Mouse (Mus musculus): ENCODE results near the gene Ino80.
A peak's percentile ranks its signal among the peaks of the same experiment; 100 is the strongest.
"Not testable (repeated sequence)": the region's sequence is repeated elsewhere in the genome, so short reads cannot be mapped to it uniquely, and the experiment has no call there.

The Ino80 gene

GRCm38 (mm10) chr2:119477571-119478396 is at the start of gene Ino80:
Gene Ino80, minus strand, starts transcription at chr2:119477687.
- peak; percentile 99 for DNase-seq (ENCODE audit: low spot score)

- DNase-seq (ENCODE audit: low spot score) = no peak
These were observed 47.9 kb upstream of the Ino80 start for GRCm38 (mm10) chr2:119525422-119525821.

GRCm38 (mm10) chr2:119523836-119524235 is 46.3 kb upstream of the Ino80 start:
- DNase-seq (ENCODE audit: low spot score) = no peak

GRCm38 (mm10) chr2:119520550-119520949 is 43.1 kb upstream of the Ino80 start:
- DNase-seq (ENCODE audit: low spot score) = no peak

GRCm38 (mm10) chr2:119516811-119517210 is 39.3 kb upstream of the Ino80 start:
- no peak for DNase-seq (ENCODE audit: low spot score)

- DNase-seq (ENCODE audit: low spot score) = no peak
These were observed 36.6 kb upstream of the Ino80 start for GRCm38 (mm10) chr2:119514026-119514522.

GRCm38 (mm10) chr2:119512292-119512691 is 34.8 kb upstream of the Ino80 start:
- peak; percentile 8 for DNase-seq (ENCODE audit: low spot score)

- DNase-seq (ENCODE audit: low spot score) = no peak
These were observed 33.4 kb upstream of the Ino80 start for GRCm38 (mm10) chr2:119510856-119511255.

- DNase-seq (ENCODE audit: low spot score) = not testable (repeated sequence)
These were observed 31.0 kb upstream of the Ino80 start for GRCm38 (mm10) chr2:119508518-119508917.

GRCm38 (mm10) chr2:119507108-119507507 is 29.6 kb upstream of the Ino80 start:
- no peak for DNase-seq (ENCODE audit: low spot score)

GRCm38 (mm10) chr2:119500965-119501652 is 23.6 kb upstream of the Ino80 start:
- no peak for DNase-seq (ENCODE audit: low spot score)

GRCm38 (mm10) chr2:119498859-119499258 is 21.4 kb upstream of the Ino80 start:
- DNase-seq (ENCODE audit: low spot score) = no peak

GRCm38 (mm10) chr2:119496082-119496481 is 18.6 kb upstream of the Ino80 start:
- no peak for DNase-seq (ENCODE audit: low spot score)

GRCm38 (mm10) chr2:119491953-119492352 is 14.5 kb upstream of the Ino80 start:
- DNase-seq (ENCODE audit: low spot score) = no peak

GRCm38 (mm10) chr2:119486488-119486887 is 9.0 kb upstream of the Ino80 start:
- DNase-seq (ENCODE audit: low spot score) = no peak

GRCm38 (mm10) chr2:119482307-119482706 is 4.8 kb upstream of the Ino80 start:
- no peak for DNase-seq (ENCODE audit: low spot score)

- DNase-seq (ENCODE audit: low spot score) = no peak
These were observed 886 bp upstream of the Ino80 start for GRCm38 (mm10) chr2:119478397-119478749.

GRCm38 (mm10) chr2:119476621-119477391 is 681 bp downstream of the Ino80 start:
- DNase-seq (ENCODE audit: low spot score) = peak; percentile 75

- no peak for DNase-seq (ENCODE audit: low spot score)
These were observed 1.3 kb downstream of the Ino80 start for GRCm38 (mm10) chr2:119476166-119476565.

GRCm38 (mm10) chr2:119463945-119464344 is 13.5 kb downstream of the Ino80 start:
- no peak for DNase-seq (ENCODE audit: low spot score)

- no peak for DNase-seq (ENCODE audit: low spot score)
These were observed 14.2 kb downstream of the Ino80 start for GRCm38 (mm10) chr2:119463114-119463775.

GRCm38 (mm10) chr2:119461028-119461427 is 16.5 kb downstream of the Ino80 start:
- DNase-seq (ENCODE audit: low spot score) = no peak
